Mouse (Mus musculus): ENCODE measurements around the gene Mtx1.

Gene Mtx1

DNA sequence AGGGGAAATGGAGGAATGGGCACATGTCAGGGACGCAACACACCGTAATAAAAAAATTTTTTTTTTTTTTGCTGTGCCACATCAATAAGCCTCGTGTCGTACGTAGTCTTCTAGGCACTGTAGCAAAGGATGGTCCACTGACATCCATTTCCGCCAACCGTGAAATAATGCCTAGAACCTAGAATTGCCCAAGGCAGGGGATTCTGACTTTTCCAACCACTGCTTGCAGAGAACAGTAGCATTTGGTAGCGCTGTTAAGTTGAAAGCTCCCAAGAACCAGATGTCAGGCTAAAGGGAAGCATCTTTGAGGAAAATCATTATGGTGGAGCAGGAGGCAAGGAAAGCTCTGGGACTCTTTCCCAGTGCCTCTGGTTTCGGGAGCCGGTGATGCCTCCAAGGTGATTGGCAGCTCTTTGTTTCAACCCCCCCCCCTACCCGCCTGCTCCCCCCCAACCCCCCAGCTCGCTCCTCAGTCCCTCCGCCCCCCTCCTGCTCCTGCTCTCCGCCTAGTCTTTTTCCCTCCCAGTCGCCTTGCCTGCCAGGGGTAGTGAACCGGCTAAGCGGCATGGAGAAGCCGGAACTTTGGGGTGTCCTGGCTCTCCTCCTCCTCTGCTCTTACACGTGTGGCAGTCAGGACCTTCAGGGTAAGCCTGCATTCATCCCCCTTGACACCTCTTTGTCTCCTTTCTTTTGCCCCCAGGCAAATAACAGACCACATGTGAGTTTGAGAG lies 12.0 kb downstream of the Mtx1 start, which contains the start of gene Thbs3:
Gene Thbs3, plus strand, starts transcription at position 500 of the 731 bp plus-strand sequence.
- DNase-seq (ENCODE audit: low spot score in 2 of 2): no peak

DNA sequence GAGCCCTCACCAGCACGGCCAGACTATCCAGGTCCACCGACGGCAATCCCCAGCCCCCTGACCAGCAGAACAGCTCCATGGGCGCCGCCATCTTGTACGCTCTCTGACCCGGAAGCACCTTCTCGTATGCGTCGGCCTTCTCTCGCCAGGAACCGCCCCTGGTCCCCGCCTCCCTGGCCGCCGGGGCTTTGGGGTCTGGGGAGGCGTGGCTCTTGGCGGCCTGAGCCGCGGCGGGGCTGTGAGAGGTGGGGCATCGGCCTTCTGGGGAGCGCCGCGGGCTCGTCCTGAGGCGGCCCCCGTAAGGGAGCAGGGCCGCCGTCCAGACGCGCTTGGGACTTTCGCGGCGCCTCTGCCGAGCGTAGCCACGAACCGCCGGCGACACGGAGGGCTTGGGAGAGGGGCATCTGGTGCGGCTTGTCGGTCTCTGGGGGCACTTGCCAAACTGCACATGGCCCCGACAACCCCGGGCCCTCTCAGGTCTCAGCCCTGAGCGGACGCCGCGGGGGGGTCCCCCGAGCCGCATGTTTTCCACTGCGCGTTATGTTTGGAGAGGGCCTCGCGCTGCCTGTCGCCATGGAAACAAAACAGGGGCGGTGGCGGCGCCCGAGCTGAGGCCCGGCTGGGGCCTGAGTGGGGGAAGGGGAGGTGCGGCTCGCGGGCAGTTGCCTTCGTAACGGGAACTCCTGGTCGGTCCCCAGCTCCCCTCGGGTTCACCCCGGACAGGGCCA lies 12.9 kb downstream of the Mtx1 start:
- peak; percentile 89 for DNase-seq (ENCODE audit: low spot score in 2 of 2)

GRCm38 (mm10) chr3:89210731-89211130 lies 16.2 kb downstream of the Mtx1 start:
- no peak for DNase-seq (ENCODE audit: low spot score in 2 of 2)

DNA sequence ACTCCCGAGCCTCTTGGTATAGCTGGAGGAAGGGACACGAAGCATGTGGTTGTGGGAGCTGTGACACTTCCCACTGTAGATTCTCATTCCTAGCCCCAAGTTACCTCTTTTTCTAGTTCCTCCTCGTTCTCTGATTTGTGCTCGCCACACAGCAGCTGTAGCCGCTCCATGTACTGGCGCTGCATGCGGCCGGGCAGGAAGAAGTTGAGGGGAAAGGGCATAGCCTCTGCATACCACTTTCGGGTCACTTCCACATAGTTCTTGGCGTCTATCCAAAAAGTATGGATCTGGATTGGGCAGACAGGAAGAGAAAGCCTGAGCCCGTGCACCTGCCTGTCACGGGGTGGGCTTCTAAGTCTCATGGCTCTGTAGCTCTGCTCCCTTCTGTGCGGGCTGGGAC lies 16.7 kb downstream of the Mtx1 start:
- DNase-seq (ENCODE audit: low spot score in 2 of 2): no peak

DNA sequence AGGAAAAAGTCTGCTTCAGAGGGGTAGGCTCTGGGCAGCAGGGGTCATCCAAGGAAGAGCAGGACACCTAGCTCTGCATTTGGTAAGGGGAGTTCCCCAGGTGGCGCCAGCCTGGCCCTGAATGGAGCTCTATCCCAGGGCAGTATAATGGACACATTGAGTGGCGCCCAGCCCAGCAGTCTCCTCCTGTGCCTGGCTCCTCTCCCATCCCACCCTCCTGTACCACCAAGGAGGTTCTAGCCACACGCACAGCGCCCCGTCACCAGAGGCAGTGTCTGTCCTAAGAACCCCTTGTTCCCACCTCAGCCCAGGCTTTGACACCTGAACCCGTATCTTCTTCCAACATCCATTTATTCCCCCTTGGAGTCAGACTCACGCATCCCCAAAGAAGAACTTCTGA lies 17.2 kb downstream of the Mtx1 start:
- no peak for DNase-seq (ENCODE audit: low spot score in 2 of 2)

GRCm38 (mm10) chr3:89208736-89209135 lies 18.2 kb downstream of the Mtx1 start:
- no peak for DNase-seq (ENCODE audit: low spot score in 2 of 2)

DNA sequence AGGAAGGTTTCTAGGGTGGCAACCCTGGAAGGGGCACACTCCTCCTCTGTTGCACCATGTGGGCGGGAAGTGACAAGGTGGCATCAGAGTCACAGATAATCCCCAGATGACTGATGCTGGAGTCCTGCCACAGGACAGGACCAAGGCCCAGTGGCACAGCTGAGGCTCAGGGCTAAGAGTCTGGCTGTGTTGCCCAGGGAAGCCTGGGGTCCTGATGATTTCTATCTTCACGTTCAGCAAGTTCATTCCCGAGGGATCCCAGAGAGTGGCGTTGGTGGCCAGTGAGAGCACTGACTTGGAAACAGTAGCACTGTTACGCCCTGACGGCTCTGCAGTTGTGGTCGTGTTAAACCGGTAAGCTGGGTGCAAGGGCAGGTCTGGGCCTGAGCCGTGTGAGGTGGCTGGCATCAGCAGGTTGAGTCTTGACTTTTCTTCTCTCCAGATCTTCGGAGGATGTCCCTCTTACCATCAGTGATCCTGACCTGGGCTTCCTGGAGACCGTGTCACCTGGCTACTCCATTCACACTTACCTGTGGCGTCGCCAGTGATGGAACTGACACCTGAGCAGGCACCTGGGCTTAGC lies 18.7 kb downstream of the Mtx1 start:
- DNase-seq (ENCODE audit: low spot score in 2 of 2): no peak

DNA sequence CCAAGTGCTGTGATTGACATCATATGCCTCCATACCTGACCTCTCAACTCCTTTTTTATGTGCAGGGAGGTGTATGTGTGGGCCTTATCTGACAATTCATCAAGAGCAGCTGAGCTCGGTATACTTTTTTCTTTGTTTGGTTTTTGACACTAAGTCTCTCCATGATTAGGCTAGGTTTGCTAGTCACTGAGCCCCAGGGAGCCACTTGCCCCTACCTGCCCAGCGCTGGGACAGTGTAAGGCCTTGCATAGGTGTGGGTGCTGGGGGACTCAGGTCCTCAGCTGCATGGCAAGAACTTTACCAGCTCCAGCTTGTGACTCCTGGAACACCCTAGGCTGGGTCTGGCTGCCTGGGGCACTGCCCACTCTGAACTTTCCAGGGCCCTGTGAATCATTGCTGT lies 20.2 kb downstream of the Mtx1 start:
- DNase-seq (ENCODE audit: low spot score in 2 of 2): no peak

DNA sequence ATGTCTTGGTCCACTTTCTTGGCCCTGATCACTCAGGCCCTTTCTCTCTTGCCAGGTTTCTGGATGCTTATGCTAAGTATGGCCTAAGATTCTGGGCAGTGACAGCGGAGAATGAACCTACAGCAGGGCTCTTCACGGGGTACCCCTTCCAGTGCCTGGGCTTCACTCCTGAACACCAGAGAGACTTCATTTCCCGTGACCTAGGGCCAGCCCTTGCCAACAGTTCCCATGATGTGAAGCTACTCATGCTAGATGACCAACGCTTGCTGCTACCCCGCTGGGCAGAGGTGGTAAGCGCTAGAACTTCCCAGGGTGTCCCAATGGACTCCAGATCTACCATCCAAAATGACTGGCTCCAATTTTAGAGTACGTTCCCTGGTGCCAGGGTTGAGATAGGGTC lies 20.8 kb downstream of the Mtx1 start:
- no peak for DNase-seq (ENCODE audit: low spot score in 2 of 2)

DNA sequence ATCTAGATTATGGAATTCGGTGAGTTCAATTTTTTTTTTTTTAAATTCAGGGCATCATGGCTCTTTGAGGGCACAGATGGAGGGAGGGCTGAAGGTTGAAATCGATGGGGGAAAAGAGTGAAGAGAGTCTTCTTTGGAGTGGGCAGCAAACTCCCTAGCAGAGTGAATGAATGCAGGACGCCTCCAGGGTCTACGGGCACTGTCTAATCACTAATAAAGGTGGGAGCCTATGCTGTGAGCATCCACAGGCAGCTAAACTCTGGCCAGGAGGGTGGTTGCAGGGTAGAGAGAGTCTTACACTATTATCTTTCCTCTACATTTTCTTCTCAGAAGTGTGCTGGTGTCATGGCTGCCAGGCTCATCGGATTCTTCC lies 23.8 kb downstream of the Mtx1 start:
- no peak for DNase-seq (ENCODE audit: low spot score in 2 of 2)

GRCm38 (mm10) chr3:89202253-89203141 lies 24.4 kb downstream of the Mtx1 start, which contains the start of gene Gba:
Gene Gba (plus strand): TSS chr3:89202928.
- DNase-seq (ENCODE audit: low spot score in 2 of 2): peak; percentile 72 to 79

GRCm38 (mm10) chr3:89199839-89200238 lies 27.0 kb downstream of the Mtx1 start:
- no peak for DNase-seq (ENCODE audit: low spot score in 2 of 2)

GRCm38 (mm10) chr3:89195979-89196877 lies 30.7 kb downstream of the Mtx1 start:
- DNase-seq (ENCODE audit: low spot score in 2 of 2): peak; percentile 84 to 87

DNA sequence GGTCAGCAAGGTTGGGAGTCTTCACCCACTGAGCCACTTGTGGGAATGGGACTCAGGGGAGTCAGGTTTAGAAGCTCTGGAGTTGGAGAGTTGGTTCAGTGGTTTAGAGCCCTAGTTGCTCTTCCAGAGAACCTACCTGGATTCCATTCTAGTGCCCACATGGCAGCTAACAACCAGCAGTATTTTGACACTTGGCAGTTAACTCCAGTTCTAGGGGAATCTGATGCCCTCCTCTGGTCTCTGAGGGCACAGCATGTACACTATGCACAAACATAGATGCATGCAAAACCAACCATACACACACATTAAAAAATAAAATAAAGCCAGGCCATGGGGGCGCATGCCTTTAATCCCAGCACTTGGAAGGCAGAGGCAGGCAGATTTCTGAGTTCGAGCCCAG lies 33.0 kb downstream of the Mtx1 start:
- no peak for DNase-seq (ENCODE audit: low spot score in 2 of 2)

GRCm38 (mm10) chr3:89193351-89193750 lies 33.5 kb downstream of the Mtx1 start:
- DNase-seq (ENCODE audit: low spot score in 2 of 2): no peak

- no peak for DNase-seq (ENCODE audit: low spot score in 2 of 2)
Measured at GRCm38 (mm10) chr3:89190436-89190835, 36.5 kb downstream of the Mtx1 start.

- DNase-seq (ENCODE audit: low spot score in 2 of 2): no peak
Measured at GRCm38 (mm10) chr3:89188478-89188875, 38.4 kb downstream of the Mtx1 start.

DNA sequence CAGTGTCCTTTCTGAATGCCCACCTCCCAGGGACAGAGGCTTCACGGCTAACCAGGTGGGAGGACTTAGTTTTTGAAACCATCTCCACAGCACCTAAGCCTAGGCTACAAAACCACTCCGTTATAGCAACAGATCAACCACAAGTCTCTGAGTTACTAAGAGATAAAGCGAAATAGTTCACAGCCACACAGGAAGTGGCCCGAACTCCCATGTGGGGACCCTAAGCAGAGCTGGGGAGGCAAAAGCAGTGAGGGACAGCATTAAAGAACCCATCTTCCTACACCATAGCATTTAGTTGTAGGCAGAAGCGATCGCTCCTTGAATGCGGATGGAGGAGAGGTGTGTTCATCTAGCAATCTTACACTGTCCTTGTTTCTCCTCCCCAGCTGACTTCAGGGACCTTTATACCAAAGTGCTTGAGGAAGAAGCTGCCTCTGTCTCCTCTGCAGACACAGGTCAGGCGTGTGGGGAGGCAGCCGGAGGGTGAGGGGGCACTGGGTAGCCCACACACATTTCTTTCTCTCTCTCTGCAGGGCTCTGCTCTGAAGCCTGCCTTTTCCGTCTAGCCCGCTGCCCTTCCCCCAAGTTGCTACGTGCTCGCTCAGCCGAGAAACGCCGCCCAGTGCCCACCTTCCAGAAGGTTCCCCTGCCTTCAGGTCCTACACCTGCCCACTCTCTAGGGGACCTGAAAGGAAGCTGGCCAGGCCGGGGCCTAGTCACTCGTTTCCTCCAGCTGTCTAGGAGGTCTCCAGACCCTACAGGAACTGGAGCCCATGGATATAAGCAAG lies 39.0 kb downstream of the Mtx1 start:
- DNase-seq (ENCODE audit: low spot score in 2 of 2): no peak

GRCm38 (mm10) chr3:89187197-89187596 lies 39.7 kb downstream of the Mtx1 start:
- DNase-seq (ENCODE audit: low spot score in 2 of 2): no peak

- DNase-seq (ENCODE audit: low spot score in 2 of 2): no peak
Measured at GRCm38 (mm10) chr3:89183959-89184315, 43.0 kb downstream of the Mtx1 start.
